Mouse (Mus musculus) adrenal gland, postnatal 25 days (tissue): ENCODE data around the gene Slc39a5. TPM values are rescaled to one million over a fixed set of nuclear protein-coding genes. Genes with fewer than 3 reads are reported as not detected.

Experiments
- DNase-seq: peaks from one replicate; pipeline ENCODE4 v3.0.0; 2021; ENCODE audit warnings: mixed read lengths
- microRNA-seq, 2 experiments: library from miRNA; unstranded; fragments of <30 nt; microRNA quantifications; one replicate each; pipeline ENCODE4 v1.2.0; 2021
- total RNA-seq: library from RNA; stranded (reverse); gene quantifications from 2 replicates; pipeline ENCODE4 v1.2.3, GENCODE M21; 2021

The Slc39a5 gene
- total RNA-seq, 1 experiment from 2014 or later: not detected

DNA sequence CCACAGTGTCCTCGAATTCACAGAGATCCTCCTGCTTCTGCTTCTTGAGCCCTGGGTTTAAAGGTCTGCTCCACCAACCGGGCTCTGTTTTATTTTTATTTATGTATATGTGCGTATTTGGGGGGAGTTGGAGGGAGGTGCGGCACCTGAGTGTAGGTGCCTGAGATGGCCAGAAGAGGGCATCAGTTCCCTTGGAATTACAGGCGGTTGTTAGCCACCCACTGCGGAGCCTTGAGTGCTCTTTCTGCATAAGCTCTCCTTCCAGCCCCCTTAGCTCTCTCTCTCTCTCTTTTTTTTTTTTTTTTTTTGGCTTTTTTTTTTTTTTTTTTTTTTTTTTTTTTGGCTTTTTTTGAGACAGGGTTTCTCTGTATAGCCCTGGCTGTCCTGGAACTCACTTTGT is 26.6 kb downstream of the Slc39a5 start:
- DNase-seq: no peak

DNA sequence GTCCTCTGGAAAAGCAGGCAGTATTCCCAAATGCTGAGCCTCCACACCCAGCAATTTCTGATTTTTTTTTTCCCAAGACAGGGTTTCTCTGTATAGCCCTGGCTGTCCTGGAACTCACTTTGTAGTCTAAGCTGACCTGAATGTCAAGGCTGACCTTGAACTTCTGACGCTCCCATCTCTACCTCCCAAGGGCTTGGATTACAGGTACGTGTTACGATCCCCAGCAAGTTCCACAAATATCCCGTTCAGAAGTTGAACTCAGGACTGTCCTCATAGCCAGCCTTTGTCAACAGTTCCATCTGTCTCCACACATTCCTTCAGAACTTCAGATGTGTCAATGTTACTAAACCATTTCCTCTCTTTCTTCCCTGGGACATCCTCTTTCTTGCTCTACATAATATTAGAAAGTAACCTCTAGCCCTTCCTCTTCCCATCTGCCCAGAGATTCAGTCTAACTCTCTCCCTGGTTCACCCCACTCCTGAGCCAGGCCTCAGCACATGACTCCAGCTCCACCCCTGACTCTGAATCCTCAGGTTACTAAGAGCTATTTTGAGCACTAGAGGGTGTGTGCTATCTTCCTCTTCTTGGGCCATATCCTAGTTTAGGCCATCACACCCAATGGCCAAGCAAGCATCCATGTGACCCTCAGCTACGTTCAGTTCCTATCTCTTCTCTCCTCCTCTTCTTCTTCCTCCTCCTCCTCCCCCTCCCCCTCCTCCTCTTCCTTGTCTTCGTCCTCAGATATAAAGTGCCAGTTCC is 27.9 kb downstream of the Slc39a5 start:
- DNase-seq: no peak

DNA sequence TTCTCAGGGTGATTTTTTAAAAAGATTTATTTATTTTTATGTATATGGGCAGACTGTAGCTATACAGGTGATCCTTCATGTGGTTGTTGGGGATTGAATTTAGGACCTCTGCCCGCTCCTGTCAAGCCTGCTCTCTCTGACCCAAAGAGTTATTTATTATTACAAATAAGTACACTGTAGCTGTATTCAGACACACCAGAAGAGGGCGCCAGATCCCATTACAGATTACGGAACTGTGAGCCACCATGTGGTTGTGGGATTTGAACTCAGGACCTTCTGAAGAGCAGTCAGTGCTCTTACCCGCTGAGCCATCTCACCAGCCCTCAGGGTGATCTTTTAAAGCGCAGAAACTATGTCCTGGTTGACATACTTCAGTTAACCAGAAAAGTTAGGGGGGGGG is 28.9 kb downstream of the Slc39a5 start:
- no peak for DNase-seq

- DNase-seq: no peak
Observed at GRCm38 (mm10) chr10:128370601-128371000, 30.4 kb downstream of the Slc39a5 start.

DNA sequence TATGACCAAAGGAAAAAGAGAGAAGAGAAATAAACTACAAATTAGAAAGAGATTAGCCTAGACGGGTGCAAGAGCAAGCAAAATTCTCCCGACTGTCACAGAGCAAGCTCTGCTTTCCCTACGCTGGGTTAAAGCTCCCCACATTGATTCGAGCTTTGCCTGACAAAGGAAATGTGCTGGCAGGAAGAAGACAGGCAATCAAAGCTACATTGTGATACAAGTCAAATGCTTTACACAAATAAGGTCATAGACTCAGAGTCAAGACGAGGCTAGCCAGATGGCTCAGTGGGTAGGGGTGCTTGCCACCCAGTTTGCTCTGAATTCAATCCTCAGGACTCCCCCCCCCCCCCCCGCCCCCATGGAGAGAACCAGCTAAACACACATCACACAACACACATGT is 31.0 kb downstream of the Slc39a5 start:
- no peak for DNase-seq

DNA sequence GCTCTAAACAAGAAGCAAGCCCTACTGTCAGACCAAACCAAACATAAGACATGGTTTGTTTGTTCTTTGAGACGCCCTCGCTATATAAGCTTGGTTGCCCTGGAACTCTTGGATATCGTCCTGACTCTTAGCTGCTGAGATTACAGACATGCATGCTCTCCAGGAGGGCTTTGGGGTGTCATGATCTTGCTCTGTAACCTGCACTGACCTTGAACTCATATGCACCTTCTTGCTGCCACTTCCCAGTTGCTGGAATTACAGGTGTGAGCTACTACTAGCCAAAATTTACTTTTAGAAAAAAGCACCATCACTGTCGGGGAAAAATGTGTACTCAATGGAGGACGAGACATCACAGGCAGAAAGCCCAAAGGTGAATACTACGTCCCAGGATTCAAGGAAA is 31.4 kb downstream of the Slc39a5 start:
- DNase-seq: no peak

- DNase-seq: no peak
Observed at GRCm38 (mm10) chr10:128369218-128369543, 31.8 kb downstream of the Slc39a5 start.

DNA sequence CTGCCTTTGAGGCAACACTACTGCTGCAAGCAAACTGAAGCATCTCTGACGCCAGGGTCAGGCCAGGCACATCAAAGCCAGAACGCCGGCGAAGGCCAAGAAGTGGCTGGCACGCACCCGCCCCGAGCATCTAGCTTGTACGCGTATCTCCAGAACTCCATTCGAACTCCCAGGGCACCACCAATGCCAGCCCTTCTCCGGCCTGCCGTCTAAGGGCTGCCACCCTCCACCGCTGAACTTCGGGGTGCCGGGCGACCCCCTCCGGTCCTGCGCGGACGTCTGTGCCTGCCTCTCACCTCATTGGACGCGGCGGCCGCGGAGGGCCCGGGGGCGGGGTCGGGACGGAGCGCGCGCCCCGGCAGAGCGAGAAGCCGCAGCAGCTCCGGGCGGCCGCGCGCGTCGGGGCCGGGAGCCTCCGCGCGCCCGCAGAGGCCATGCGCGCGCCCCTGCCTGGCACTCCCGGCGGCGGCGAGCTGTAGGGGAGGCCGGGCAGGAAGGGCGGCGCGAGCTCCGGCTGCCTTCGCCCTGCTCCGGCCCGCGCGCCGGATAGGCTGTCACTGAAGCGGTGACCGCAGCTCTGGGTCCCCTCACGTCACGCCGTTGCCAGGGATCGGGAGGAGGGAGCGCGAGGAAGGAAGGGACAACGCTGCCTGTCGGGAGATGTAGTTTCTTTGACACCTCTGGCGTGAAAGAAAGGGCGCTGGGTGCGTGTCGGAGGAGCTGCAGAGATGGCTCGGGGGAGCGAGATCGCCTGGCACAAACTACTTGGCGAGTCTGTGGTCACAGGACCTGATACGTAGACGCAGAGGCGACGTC is 32.4 kb downstream of the Slc39a5 start, which contains the start of gene Coq10a:
Gene Coq10a, minus strand, starts transcription at position 596 of the 816 bp plus-strand sequence.
- DNase-seq: peak; percentile 92

DNA sequence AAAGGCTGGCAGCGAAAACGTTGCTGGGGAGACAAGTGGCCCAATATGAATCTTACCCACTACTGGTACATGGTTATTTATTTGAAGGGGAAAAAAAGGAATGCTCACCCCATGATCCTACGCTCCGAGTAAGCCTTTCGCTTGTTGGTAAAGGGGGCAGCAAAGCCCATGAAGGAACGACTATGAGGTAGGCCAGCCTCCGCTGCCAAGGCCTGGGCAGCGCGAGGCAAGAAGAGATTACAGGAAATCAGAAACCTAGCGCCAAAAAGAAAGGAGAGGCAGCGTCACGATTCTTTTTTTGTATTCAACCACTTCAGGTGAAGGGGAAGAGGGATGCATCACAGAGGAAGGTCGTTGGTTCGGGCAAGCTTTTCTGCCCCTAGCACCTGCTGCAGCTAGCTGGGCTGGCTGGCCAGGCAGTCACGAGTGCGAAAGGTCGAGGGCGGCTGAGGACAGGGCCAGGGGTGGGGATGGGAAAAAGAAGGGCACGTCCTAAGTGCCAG is 33.1 kb downstream of the Slc39a5 start:
- no peak for DNase-seq

DNA sequence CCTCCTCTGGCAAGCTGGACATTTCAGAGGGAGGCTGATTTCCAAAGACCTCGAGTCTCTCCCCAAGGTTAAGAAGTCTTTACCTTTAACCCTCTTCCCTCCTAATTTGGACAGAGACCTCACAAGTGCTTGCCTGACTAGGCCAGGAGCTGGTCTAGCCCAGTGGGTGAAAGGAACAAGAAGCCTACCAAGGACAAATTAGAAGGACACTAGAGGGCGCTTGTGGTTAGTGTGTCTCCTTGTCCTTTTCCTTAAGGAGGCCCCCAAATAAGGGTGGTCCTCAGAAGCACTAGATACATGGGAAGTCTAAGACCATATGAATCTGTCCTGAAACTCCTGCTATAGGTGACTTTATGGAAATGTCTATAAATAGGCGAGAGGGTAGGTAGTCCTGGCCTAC is 38.5 kb downstream of the Slc39a5 start:
- DNase-seq: no peak

- DNase-seq: no peak
Observed at GRCm38 (mm10) chr10:128361836-128362235, 39.2 kb downstream of the Slc39a5 start.

DNA sequence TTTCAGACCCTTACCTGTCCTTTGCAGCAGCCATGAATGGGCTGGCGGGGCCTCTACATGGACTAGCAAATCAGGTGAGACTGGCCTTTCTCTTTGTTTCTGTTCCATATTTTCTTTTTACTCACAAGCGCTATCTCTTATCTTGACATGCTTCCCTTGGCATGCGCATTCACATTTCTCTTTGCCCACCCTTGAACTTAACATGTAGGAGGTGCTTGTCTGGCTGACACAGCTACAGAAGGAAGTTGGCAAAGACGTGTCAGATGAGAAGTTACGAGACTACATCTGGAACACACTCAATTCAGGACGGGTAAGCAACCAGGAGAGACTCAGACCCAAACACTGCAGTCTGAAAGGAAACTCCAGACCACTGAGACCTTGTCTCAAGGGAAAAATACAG is 41.8 kb downstream of the Slc39a5 start:
- DNase-seq: peak; percentile 11

- DNase-seq: peak; percentile 34
Observed at GRCm38 (mm10) chr10:128358796-128359195, 42.2 kb downstream of the Slc39a5 start.

DNA sequence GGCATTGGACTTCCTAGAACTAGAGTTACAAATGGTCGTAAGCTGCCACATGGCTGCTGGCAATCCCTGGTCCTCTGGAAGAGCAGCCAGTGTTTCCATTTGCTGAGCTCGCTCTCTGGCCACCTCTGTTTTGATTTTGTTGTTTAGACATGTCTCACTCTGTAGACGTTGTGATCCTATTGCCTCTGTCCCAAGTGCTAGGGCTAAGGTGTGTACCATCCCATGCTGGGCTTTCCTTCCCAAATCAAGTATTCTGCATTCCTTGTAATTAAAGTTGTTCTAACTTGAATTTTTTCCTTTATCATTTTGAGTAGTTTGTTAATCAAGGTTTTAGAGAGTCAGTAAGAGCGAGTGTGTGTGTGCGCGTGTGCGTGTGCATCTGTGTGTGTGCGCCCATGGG is 53.5 kb downstream of the Slc39a5 start:
- DNase-seq: no peak

Small RNA genes within 50 kb of the gene (microRNA-seq; reads per million reads assigned to microRNA genes)
- gene Gm25361 (0 reads per million in 2 experiments), gene Gm26308 (0 reads per million in 2 experiments), gene Mir6914 (0 to 0.69 reads per million in 2 experiments), gene Mir6915 (0.34 to 1.4 reads per million in 2 experiments)

Other genes with a start within 250 kb of the Slc39a5 start
- 84.6 and 85.7 TPM in 2 replicates for gene Rbms2, start 220.9 kb downstream of the Slc39a5 start, total RNA-seq
- gene Gls2, start 206.8 kb downstream of the Slc39a5 start, total RNA-seq: 1.3 and 5.5 TPM in 2 replicates
- gene Spryd4, start 189.4 kb downstream of the Slc39a5 start, total RNA-seq: 15.3 and 18.0 TPM in 2 replicates
- gene Mip, start 175.4 kb downstream of the Slc39a5 start, total RNA-seq: not detected in 2 replicates
- gene Timeless, start 169.2 kb downstream of the Slc39a5 start, total RNA-seq: 14.1 and 20.7 TPM in 2 replicates
- 0.30 and 2.8 TPM in 2 replicates for gene Apon, start 147.1 kb downstream of the Slc39a5 start, total RNA-seq
- 9.7 and 10.0 TPM in 2 replicates for gene Apof, start 132.6 kb downstream of the Slc39a5 start, total RNA-seq
- 37.2 and 52.6 TPM in 2 replicates for gene Stat2, start 130.7 kb downstream of the Slc39a5 start, total RNA-seq
- gene Il23a, start 102.5 kb downstream of the Slc39a5 start, total RNA-seq: not detected in 2 replicates
- gene Pan2, start 97.9 kb downstream of the Slc39a5 start, total RNA-seq: 28.9 and 32.7 TPM in 2 replicates
- 164 and 206 TPM in 2 replicates for gene Cnpy2, start 78.8 kb downstream of the Slc39a5 start, total RNA-seq
- 287 and 317 TPM in 2 replicates for gene Cs, start 63.5 kb downstream of the Slc39a5 start, total RNA-seq
- gene Coq10a, start 32.2 kb downstream of the Slc39a5 start, total RNA-seq: 74.4 and 80.2 TPM in 2 replicates
- gene Ankrd52, start 24.1 kb downstream of the Slc39a5 start, total RNA-seq: 72.3 and 75.1 TPM in 2 replicates
- gene Nabp2, start 10.3 kb upstream of the Slc39a5 start, total RNA-seq: 74.6 and 75.0 TPM in 2 replicates
- 35.9 and 44.4 TPM in 2 replicates for gene Rnf41, start 10.4 kb upstream of the Slc39a5 start, total RNA-seq
- gene Smarcc2, start 58.0 kb upstream of the Slc39a5 start, total RNA-seq: 107 and 125 TPM in 2 replicates
- gene Myl6, start 92.9 kb upstream of the Slc39a5 start, total RNA-seq: 791 and 820 TPM in 2 replicates
- gene Myl6b, start 97.5 kb upstream of the Slc39a5 start, total RNA-seq: 5.0 and 6.9 TPM in 2 replicates
- gene Esyt1, start 124.6 kb upstream of the Slc39a5 start, total RNA-seq: 18.1 and 22.9 TPM in 2 replicates
- 9.1 and 13.6 TPM in 2 replicates for gene Zc3h10, start 146.5 kb upstream of the Slc39a5 start, total RNA-seq
- 2,617 and 2,671 TPM in 2 replicates for gene Rpl41, start 148.1 kb upstream of the Slc39a5 start, total RNA-seq
- gene Pa2g4, start 164.8 kb upstream of the Slc39a5 start, total RNA-seq: 83.8 and 97.6 TPM in 2 replicates
- 2.8 and 3.8 TPM in 2 replicates for gene Erbb3, start 188.4 kb upstream of the Slc39a5 start, total RNA-seq
- gene Rps26, start 225.5 kb upstream of the Slc39a5 start, total RNA-seq: 688 and 827 TPM in 2 replicates
- gene Ikzf4, start 244.8 kb upstream of the Slc39a5 start, total RNA-seq: 1.5 and 2.0 TPM in 2 replicates